Mouse (Mus musculus): ENCODE measurements at regions not wholly inside any gene's neighbourhood (a gene's known extent, or its start where the extent isn't known, plus 50 kb on each side); places are given as distances from the start of the nearest gene placed in this dataset.

GRCm38 (mm10) chr2:160510159-160510558 is 135.5 kb upstream of the Top1 start:
- TF ChIP-seq EP300 (IDR thresholded peaks at IDR 0.05; ENCODE audit: low read depth) (no peak), CTCF (IDR thresholded peaks at IDR 0.05; ENCODE audit: low read depth) (no peak)

All from heart, postnatal 0 days (tissue).